Mouse (Mus musculus): ENCODE results near the gene Cadm2.

GRCm38 (mm10) chr16:67410926-67411325 is 209.8 kb downstream of the Cadm2 start:
- TF ChIP-seq CTCF (IDR thresholded peaks at IDR 0.05; ENCODE audit: low read depth, low read length): no peak
- TF ChIP-seq POLR2A (IDR thresholded peaks at IDR 0.05; ENCODE audit: extremely low read depth, insufficient read depth, low read length): no peak
